Mouse (Mus musculus) retina, adult 2 months (tissue): Measurements from ENCODE around the gene Samhd1.

Experiments
- DNase-seq: peaks from one replicate; pipeline ENCODE4 v3.0.0-alpha.2; 2012; ENCODE audit warnings: low read depth, low spot score

The Samhd1 gene

GRCm38 (mm10) chr2:157099532-157100318 is 35.3 kb downstream of the Samhd1 start:
- no peak for DNase-seq

DNA sequence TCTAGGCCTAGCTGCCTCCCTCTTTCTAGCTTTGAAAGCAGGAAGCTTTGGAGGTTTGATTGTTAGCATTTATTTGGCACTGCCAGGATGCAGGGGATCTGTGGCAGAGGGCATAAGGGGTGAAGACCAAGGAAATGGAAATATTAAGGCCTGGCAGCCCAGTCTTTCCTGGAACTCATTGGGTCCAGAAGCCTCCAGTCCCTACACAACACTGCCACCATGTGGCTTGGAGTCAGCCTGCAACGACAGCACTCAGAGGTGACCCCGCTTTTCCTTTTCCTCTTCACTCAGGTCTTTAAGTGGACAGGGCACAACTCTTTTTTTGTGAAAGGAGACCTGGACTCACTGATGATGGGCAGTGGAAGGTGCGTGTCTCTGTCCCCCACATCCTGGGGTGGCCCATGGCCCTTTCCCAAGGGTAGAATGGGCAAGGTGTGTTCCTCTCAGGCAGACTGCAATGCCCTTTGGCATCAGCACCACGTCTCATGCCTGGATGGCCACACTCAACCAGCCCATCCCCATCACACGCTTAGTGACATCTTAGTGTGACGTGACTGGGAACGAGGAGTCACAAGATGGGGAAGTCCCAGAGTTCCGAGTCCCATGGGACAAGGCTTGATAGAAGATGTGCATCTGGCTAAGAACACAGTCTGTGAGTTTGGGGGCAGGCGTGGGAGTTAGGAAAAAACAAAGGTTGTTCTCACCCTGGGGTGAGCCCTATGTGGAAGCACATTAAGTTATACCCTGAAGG is 39.9 kb downstream of the Samhd1 start:
- peak; percentile 39 for DNase-seq

- DNase-seq = no peak
Measured at GRCm38 (mm10) chr2:157092024-157092423, 43.0 kb downstream of the Samhd1 start.

- DNase-seq = no peak
Measured at GRCm38 (mm10) chr2:157087536-157088317, 47.3 kb downstream of the Samhd1 start.

GRCm38 (mm10) chr2:157086796-157087195 is 48.3 kb downstream of the Samhd1 start, which contains the start of gene Tldc2:
Gene Tldc2 (plus strand): TSS chr2:157087055.
- DNase-seq = no peak

DNA sequence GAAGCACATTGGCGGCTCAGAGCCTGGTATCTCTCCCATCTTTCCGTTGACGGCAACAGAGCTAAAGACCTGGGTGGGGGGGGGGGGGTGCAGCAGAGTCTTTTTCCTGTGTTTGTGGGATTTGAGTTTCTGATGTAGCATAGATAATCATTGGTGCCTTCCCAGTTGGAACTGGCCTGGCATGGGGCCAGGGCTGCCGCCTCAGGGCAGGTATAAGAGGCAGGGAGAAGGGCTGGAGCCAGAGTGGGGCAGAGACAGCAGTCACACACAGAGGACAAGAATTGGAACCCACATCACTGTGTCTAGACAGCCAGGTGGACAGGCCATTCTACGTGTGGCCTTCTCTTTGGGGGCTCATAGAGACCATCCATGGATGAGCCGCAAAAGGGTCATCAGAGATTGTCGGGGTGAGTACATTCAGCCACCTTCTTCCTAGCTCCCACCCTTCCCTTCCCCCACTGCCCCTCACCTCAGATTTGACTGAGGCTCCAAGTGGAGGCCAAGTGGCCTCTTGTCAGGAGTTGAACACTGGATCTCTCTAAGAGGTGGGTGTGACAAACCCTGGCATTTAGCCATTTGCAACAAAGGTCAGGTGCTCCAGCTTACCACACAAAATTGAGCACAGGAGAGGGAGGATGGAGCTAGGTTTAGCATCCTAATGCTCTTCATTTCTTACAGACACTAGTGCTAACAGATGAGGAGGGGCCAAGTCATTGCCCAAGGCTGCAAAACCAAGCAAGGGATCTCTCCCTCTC is 50.1 kb downstream of the Samhd1 start:
- DNase-seq = no peak

DNA sequence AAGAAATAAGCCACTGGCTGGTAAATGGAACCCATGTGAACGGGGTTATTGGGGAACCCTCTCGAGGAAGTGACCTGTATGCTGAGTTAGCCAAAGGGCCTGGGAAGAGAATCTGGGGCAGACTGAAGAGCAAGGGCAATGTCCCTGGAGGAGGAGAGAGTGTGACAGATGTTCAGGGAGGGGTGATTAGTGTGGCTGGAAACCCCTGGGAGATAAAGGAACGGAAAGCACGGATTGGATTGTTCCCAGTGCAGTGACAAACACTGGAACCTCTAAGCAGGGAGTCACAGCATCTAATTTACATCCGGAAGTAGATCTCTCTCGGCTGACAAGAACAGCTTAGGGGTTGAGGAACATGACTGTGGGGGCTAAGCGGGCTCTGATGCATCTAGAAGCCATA is 53.1 kb downstream of the Samhd1 start:
- no peak for DNase-seq

GRCm38 (mm10) chr2:157081331-157081730 is 53.7 kb downstream of the Samhd1 start:
- DNase-seq = no peak

GRCm38 (mm10) chr2:157079701-157080180 is 55.3 kb downstream of the Samhd1 start:
- DNase-seq = no peak

DNA sequence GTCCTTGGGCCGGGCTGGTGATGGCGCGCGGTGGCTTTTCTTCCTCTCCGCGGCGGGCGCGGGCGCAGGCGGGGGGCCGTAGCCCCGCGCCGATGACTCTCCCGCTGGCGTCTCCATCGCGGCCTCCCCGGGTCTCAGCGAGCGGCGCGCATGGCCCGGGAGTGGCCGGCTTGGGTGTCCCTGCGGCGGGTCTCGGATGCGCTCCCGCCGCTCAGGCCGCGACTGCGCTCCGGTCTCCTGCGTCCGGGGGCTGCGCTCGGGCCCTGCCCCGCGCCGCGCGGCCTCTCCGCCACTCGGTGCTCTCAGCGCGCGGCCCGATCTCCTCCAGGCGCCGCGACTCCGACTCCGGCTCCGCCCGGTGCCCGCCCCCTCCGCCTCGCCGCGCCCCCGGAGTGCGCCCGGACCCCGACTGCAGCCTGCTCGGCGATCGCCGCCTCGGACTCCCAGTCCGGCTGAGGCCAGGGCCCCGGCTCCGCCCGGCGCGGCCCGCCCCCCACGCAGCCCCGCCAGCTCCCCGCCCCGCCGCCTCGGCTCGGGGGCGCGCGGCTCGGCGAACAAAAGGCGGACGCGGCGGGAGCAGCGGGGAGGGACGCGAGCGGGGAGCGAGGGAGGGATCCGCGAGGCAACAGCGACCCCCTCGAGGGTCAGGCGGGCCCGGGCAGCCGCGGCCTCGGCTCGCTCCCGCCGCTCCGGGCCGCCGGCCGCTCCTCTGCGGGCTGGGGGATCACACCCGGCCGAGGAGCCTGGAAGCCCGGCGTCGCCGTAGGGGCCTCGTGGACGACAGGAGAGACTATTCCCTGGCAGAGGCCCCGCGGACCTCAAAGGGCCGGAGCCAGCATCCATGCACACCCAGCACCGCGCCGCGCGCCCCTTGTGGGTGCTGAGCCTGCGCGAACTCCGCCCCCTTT is 56.0 kb downstream of the Samhd1 start, which contains the start of gene Soga1:
Gene Soga1 (minus strand): TSS at position 462 of the 908 bp plus-strand sequence.
- no peak for DNase-seq

GRCm38 (mm10) chr2:157078059-157078792 is 56.8 kb downstream of the Samhd1 start:
- DNase-seq = no peak

GRCm38 (mm10) chr2:157077641-157078058 is 57.4 kb downstream of the Samhd1 start:
- DNase-seq = no peak

DNA sequence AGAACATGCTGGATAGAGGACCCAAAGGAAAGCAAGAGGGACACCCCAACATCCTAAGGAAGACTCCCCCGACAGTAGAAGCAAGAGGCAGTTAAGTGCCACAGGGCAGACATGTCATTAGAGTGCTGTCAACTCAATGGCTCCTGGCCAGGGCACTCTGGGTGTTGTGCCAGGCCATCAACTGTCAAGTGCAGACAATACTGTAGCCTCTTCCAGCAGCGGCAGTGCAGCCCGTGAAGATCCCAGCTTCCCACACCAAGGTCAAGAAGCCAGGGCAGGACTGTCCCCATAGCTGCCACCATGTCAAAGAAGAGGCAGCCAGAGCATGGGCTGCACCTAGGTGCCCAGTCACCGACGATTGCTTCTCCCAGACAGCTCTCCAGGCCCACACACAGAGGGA is 57.9 kb downstream of the Samhd1 start:
- no peak for DNase-seq

DNA sequence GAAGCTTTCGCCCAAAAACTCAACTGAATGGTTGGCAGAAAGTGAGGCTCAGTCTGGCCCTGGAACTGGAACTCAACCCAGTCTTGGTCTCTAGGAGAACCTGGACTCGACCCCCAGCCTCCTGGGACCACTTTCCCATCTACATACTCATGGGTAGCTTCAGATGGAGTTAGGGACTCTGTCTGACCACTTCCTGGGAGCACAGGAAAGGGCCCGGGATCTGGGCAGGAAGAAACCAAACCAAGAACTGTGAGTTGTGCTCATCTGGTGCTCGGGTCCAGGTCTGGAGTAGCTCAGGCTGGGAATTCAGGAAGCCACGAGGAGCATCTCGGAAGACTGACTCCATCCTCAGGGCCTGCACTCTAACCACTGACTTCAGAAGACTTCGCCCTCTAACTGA is 58.5 kb downstream of the Samhd1 start:
- DNase-seq = no peak

GRCm38 (mm10) chr2:157075685-157076084 is 59.4 kb downstream of the Samhd1 start:
- no peak for DNase-seq

- no peak for DNase-seq
Measured at GRCm38 (mm10) chr2:157075226-157075625, 59.8 kb downstream of the Samhd1 start.

- DNase-seq = no peak
Measured at GRCm38 (mm10) chr2:157074772-157075171, 60.3 kb downstream of the Samhd1 start.

DNA sequence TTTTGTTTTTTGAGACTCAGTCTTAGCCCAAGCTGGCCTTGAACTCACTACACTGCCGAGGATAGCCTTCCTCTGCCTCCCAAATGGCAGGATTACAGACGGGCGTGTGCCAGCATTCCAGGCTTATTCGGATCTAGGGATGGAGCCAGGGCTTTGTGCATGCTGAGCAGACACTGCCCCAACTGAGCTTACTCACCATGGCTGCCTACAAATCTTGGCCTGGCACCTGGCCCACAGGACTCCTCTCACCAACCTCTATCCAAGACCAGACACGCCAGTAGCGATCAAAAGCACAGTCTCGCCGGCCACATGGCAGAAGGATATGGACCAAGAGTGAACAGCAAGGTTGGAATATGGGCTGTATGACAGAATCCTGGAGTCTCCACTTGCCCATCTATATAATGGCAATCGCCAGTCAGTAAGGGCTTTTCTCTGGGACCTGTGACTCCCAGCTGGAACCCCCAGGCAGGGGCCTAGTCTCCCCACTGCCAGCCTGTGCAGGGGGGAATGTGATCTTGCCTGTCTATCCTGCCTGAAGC is 60.8 kb downstream of the Samhd1 start:
- DNase-seq = no peak
